Mouse (Mus musculus): Measurements from ENCODE around the gene Ephb2. TPM values are rescaled to one million over a fixed set of nuclear protein-coding genes. Genes with fewer than 3 reads are reported as not detected.

Ephb2 gene
- polyA plus RNA-seq, 1 experiment from 2014 or later: 7.8 TPM

- Histone ChIP-seq H3K27ac (ENCODE audit: low read depth, low read length) (no peak overlapping the region), H3K4me2 (ENCODE audit: low read length) (no peak overlapping the region), H3K27me3 (replicated peaks; ENCODE audit: control insufficient read depth, insufficient read depth, low read length) (no peaks in the 10 kb centered on the region), H3K9me3 (ENCODE audit: control insufficient read depth, low read length) (no peaks in the 10 kb centered on the region), H3K4me1 (ENCODE audit: control insufficient read depth, insufficient read depth, low read depth, low read length) (no peaks in the 10 kb centered on the region), H3K36me3 (ENCODE audit: control insufficient read depth, insufficient read depth, low read length) (peaks cover 3% of the 10 kb centered on the region; the same call in 1 of the 2 replicates), H3K9ac (ENCODE audit: low read depth, low read length) (no peak overlapping the region), H3K4me3 (ENCODE audit: low read length) (no peak overlapping the region)
- no peak for ATAC-seq
- WGBS: 61% methylated on average over 4 of the region's 4 CpGs
Observed at GRCm38 (mm10) chr4:136666002-136666401, 169.8 kb downstream of the Ephb2 start.

GRCm38 (mm10) chr4:136665068-136665467, 170.7 kb downstream of the Ephb2 start:
- Histone ChIP-seq H3K9me3 (ENCODE audit: control insufficient read depth, low read length) (no peaks in the 10 kb centered on the region), H3K27me3 (replicated peaks; ENCODE audit: control insufficient read depth, insufficient read depth, low read length) (no peaks in the 10 kb centered on the region), H3K27ac (ENCODE audit: low read depth, low read length) (peak overlapping the region; percentile 19; the same call in 1 of the 2 replicates), H3K9ac (ENCODE audit: low read depth, low read length) (no peak overlapping the region), H3K4me1 (ENCODE audit: control insufficient read depth, insufficient read depth, low read depth, low read length) (no peaks in the 10 kb centered on the region), H3K36me3 (ENCODE audit: control insufficient read depth, insufficient read depth, low read length) (peaks cover 11% of the 10 kb centered on the region), H3K4me3 (ENCODE audit: low read length) (no peak overlapping the region), H3K4me2 (ENCODE audit: low read length) (no peak overlapping the region)
- peak; percentile 77 for ATAC-seq
- WGBS: 25% methylated on average over 9 of the region's 9 CpGs

- no peaks in the 10 kb centered on the region for H3K27me3 ChIP-seq (replicated peaks; ENCODE audit: control insufficient read depth, insufficient read depth, low read length)
- H3K9me3 ChIP-seq (ENCODE audit: control insufficient read depth, low read length): no peaks in the 10 kb centered on the region
- H3K4me2 ChIP-seq (ENCODE audit: low read length): no peak overlapping the region
- 85% methylated on average over 3 of the region's 3 CpGs for WGBS
- H3K27ac ChIP-seq (ENCODE audit: low read depth, low read length): no peak overlapping the region
- ATAC-seq: no peak
- peaks cover 4% of the 10 kb centered on the region for H3K4me1 ChIP-seq (ENCODE audit: control insufficient read depth, insufficient read depth, low read depth, low read length)
- H3K36me3 ChIP-seq (ENCODE audit: control insufficient read depth, insufficient read depth, low read length): peaks cover 31% of the 10 kb centered on the region
- no peak overlapping the region for H3K9ac ChIP-seq (ENCODE audit: low read depth, low read length)
- H3K4me3 ChIP-seq (ENCODE audit: low read length): no peak overlapping the region
Observed at GRCm38 (mm10) chr4:136657914-136658313, 177.9 kb downstream of the Ephb2 start.

DNA sequence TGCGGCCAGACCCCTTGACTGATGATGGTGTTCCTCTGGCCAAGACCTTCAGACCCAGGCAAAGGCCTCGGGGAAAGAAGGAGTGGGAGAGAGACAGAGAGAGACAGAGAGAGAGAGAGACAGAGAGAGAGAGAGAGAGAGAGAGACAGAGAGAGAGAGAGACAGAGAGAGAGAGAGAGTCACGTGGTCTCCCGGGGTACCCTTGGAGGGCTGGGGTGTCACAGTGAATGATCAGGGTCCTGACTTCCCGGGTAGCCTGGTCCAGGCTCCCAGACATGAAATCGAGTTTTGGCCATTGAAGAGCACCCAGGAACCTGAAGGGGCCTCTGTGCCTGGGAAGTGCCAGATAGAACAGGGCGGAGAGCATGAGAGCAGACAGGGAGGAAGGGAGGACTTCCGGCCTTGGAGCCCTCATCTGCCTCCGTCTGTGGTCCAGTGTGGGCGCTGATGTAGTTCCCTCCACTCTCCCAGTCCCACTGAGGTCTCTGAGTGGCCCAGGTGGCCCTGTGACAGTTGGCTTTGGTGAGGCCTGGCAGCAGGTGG, 182.0 kb downstream of the Ephb2 start:
- H3K4me1 ChIP-seq (ENCODE audit: control insufficient read depth, insufficient read depth, low read depth, low read length): peaks cover 19% of the 10 kb centered on the region
- no peak for ATAC-seq
- H3K4me2 ChIP-seq (ENCODE audit: low read length): no peak overlapping the region
- no peak overlapping the region; the same call in 1 of the 2 replicates for H3K9ac ChIP-seq (ENCODE audit: low read depth, low read length)
- H3K9me3 ChIP-seq (ENCODE audit: control insufficient read depth, low read length): no peaks in the 10 kb centered on the region
- no peak overlapping the region for H3K4me3 ChIP-seq (ENCODE audit: low read length)
- H3K36me3 ChIP-seq (ENCODE audit: control insufficient read depth, insufficient read depth, low read length): peaks cover 11% of the 10 kb centered on the region; the same call in 1 of the 2 replicates
- no peaks in the 10 kb centered on the region for H3K27me3 ChIP-seq (replicated peaks; ENCODE audit: control insufficient read depth, insufficient read depth, low read length)
- WGBS: 83% methylated on average over 10 of the region's 10 CpGs
- H3K27ac ChIP-seq (ENCODE audit: low read depth, low read length): peak overlapping the region; percentile 9; the same call in 1 of the 2 replicates

GRCm38 (mm10) chr4:136653019-136653418, 182.8 kb downstream of the Ephb2 start:
- Histone ChIP-seq H3K36me3 (ENCODE audit: control insufficient read depth, insufficient read depth, low read length) (peaks cover 10% of the 10 kb centered on the region; the same call in 1 of the 2 replicates), H3K4me2 (ENCODE audit: low read length) (no peak overlapping the region), H3K27ac (ENCODE audit: low read depth, low read length) (peak overlapping the region; percentile 63), H3K9me3 (ENCODE audit: control insufficient read depth, low read length) (no peaks in the 10 kb centered on the region), H3K4me1 (ENCODE audit: control insufficient read depth, insufficient read depth, low read depth, low read length) (peaks cover 19% of the 10 kb centered on the region), H3K27me3 (replicated peaks; ENCODE audit: control insufficient read depth, insufficient read depth, low read length) (no peaks in the 10 kb centered on the region), H3K9ac (ENCODE audit: low read depth, low read length) (no peak overlapping the region), H3K4me3 (ENCODE audit: low read length) (no peak overlapping the region)
- 67% methylated on average over 6 of the region's 6 CpGs for WGBS
- no peak for ATAC-seq

DNA sequence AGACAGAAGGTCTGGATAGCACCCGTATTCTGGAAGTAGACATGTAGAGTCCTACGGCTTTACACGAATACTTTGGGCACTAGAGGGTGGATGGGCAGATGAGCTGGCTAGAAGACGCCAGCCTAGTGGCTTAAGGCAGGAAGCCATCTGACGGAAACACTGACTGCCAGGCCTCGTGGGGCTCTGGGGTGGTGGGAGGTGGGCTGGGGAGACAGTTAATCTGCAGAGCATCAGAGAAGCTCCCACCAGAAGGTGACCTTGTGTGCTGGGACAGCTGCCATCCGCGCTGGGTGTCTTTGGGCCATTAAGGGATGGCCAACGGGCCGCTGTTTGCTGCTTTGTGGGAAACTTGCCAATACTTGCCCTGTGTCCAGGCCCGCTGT, 183.3 kb downstream of the Ephb2 start:
- WGBS: 43% methylated on average over 11 of the region's 11 CpGs
- peak; percentile 37; the same call in 1 of the 2 replicates for ATAC-seq

DNA sequence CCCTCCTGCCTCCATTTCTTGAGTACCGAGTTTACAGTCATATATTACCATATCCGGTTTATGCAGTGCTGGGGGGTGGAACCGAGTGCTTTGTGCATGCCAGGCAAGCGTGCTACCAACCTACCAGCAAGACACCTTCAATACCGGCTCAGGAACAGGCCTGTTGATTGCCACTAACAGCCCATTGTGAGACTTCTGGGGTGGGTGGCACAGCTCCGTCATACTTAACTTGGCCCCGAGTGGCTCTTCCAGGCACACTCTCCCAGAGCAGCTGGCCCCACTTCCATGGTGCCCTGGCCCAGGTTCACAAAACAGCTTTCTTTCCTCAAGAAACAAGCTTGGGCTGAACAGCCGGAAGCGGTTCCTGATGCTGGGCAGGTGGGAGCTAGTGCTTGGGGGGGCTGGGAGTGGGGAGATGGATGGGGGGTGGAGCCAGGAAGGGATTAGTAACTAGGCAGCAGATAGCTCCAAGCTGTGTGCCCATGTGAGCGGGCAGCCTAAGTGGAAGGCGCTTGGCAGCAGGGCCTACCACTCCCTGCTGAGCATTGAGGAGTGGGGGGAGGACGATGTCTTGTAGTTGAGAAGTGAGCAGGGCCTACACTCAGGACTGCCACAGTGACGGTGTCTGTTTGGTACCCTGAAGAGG, 183.8 kb downstream of the Ephb2 start:
- H3K9me3 ChIP-seq (ENCODE audit: control insufficient read depth, low read length): no peaks in the 10 kb centered on the region
- no peak overlapping the region for H3K4me3 ChIP-seq (ENCODE audit: low read length)
- H3K4me2 ChIP-seq (ENCODE audit: low read length): no peak overlapping the region
- WGBS: 53% methylated on average over 13 of the region's 13 CpGs
- H3K9ac ChIP-seq (ENCODE audit: low read depth, low read length): no peak overlapping the region
- peak overlapping the region; percentile 63 for H3K27ac ChIP-seq (ENCODE audit: low read depth, low read length)
- peak; percentile 54 for ATAC-seq
- H3K4me1 ChIP-seq (ENCODE audit: control insufficient read depth, insufficient read depth, low read depth, low read length): peaks cover 19% of the 10 kb centered on the region
- peaks cover 5% of the 10 kb centered on the region; the same call in 1 of the 2 replicates for H3K36me3 ChIP-seq (ENCODE audit: control insufficient read depth, insufficient read depth, low read length)
- H3K27me3 ChIP-seq (replicated peaks; ENCODE audit: control insufficient read depth, insufficient read depth, low read length): no peaks in the 10 kb centered on the region

More for the DNA sequence above, 183.3 kb downstream of the Ephb2 start:
- no peak overlapping the region for H3K9ac ChIP-seq (ENCODE audit: low read depth, low read length)
- H3K4me1 ChIP-seq (ENCODE audit: control insufficient read depth, insufficient read depth, low read depth, low read length): peaks cover 19% of the 10 kb centered on the region
- H3K4me2 ChIP-seq (ENCODE audit: low read length): no peak overlapping the region
- no peaks in the 10 kb centered on the region for H3K27me3 ChIP-seq (replicated peaks; ENCODE audit: control insufficient read depth, insufficient read depth, low read length)
- H3K4me3 ChIP-seq (ENCODE audit: low read length): no peak overlapping the region
- H3K36me3 ChIP-seq (ENCODE audit: control insufficient read depth, insufficient read depth, low read length): peaks cover 9% of the 10 kb centered on the region; the same call in 1 of the 2 replicates
- H3K9me3 ChIP-seq (ENCODE audit: control insufficient read depth, low read length): no peaks in the 10 kb centered on the region
- H3K27ac ChIP-seq (ENCODE audit: low read depth, low read length): peak overlapping the region; percentile 63; the same call in 1 of the 2 replicates

GRCm38 (mm10) chr4:136651357-136651811, 184.4 kb downstream of the Ephb2 start:
- peak overlapping the region; percentile 49 for H3K27ac ChIP-seq (ENCODE audit: low read depth, low read length)
- H3K9me3 ChIP-seq (ENCODE audit: control insufficient read depth, low read length): no peaks in the 10 kb centered on the region
- WGBS: 59% methylated on average over 3 of the region's 3 CpGs
- H3K4me2 ChIP-seq (ENCODE audit: low read length): no peak overlapping the region
- ATAC-seq: peak; percentile 24; the same call in 1 of the 2 replicates
- no peak overlapping the region for H3K9ac ChIP-seq (ENCODE audit: low read depth, low read length)
- peaks cover 19% of the 10 kb centered on the region for H3K4me1 ChIP-seq (ENCODE audit: control insufficient read depth, insufficient read depth, low read depth, low read length)
- no peaks in the 10 kb centered on the region for H3K27me3 ChIP-seq (replicated peaks; ENCODE audit: control insufficient read depth, insufficient read depth, low read length)
- peaks cover 5% of the 10 kb centered on the region; the same call in 1 of the 2 replicates for H3K36me3 ChIP-seq (ENCODE audit: control insufficient read depth, insufficient read depth, low read length)
- no peak overlapping the region for H3K4me3 ChIP-seq (ENCODE audit: low read length)

- H3K9ac ChIP-seq (ENCODE audit: low read depth, low read length): no peak overlapping the region
- H3K4me2 ChIP-seq (ENCODE audit: low read length): no peak overlapping the region
- H3K4me3 ChIP-seq (ENCODE audit: low read length): no peak overlapping the region
- no peaks in the 10 kb centered on the region for H3K36me3 ChIP-seq (ENCODE audit: control insufficient read depth, insufficient read depth, low read length)
- whole genome bisulfite sequencing: 79% methylated on average over 8 of the region's 8 CpGs
- ATAC-seq: no peak
- no peaks in the 10 kb centered on the region for H3K27me3 ChIP-seq (replicated peaks; ENCODE audit: control insufficient read depth, insufficient read depth, low read length)
- H3K9me3 ChIP-seq (ENCODE audit: control insufficient read depth, low read length): no peaks in the 10 kb centered on the region
- H3K4me1 ChIP-seq (ENCODE audit: control insufficient read depth, insufficient read depth, low read depth, low read length): peaks cover 19% of the 10 kb centered on the region
- no peak overlapping the region for H3K27ac ChIP-seq (ENCODE audit: low read depth, low read length)
Observed at GRCm38 (mm10) chr4:136650261-136650660, 185.5 kb downstream of the Ephb2 start.

Data from hindbrain, embryonic 16.5 days (tissue).